Mouse (Mus musculus) MEL-GATA-1-ER (cell line): ENCODE data around the gene Sall2.
"Not testable (repeated sequence)": the region's sequence is repeated elsewhere in the genome, so short reads cannot be mapped to it uniquely, and the experiment has no call there.

ENCODE experiments used
- DNase-seq: peaks from one replicate; pipeline ENCODE4 v3.0.0-alpha.2; 2012; ENCODE audit warnings: low read depth; ENCODE audit errors: extremely low read depth

Gene Sall2

GRCm38 (mm10) chr14:52327910-52328812 is at the start of gene Sall2:
TSS of gene Sall2 (minus strand) at chr14:52328762.
- no peak for DNase-seq

- no peak for DNase-seq
These were observed 40.2 kb upstream of the Sall2 start for GRCm38 (mm10) chr14:52368741-52369140.

GRCm38 (mm10) chr14:52356308-52356707 is 27.7 kb upstream of the Sall2 start, which contains the start of gene Olfr1513:
TSS of gene Olfr1513 (minus strand) at chr14:52356408.
- DNase-seq = no peak

GRCm38 (mm10) chr14:52339512-52339852 is 10.9 kb upstream of the Sall2 start:
- DNase-seq = no peak

- DNase-seq = peak; percentile 70
These were observed 10.4 kb upstream of the Sall2 start for GRCm38 (mm10) chr14:52338751-52339511.

GRCm38 (mm10) chr14:52332171-52332570 is 3.6 kb upstream of the Sall2 start:
- no peak for DNase-seq

GRCm38 (mm10) chr14:52331069-52331750 is 2.6 kb upstream of the Sall2 start:
- DNase-seq = no peak

- DNase-seq = no peak
These were observed 1.1 kb downstream of the Sall2 start for GRCm38 (mm10) chr14:52327375-52327901.

GRCm38 (mm10) chr14:52325890-52326289 is 2.7 kb downstream of the Sall2 start:
- DNase-seq = no peak

- DNase-seq = no peak
These were observed 9.2 kb downstream of the Sall2 start for GRCm38 (mm10) chr14:52319361-52319760.

- no peak for DNase-seq
These were observed 11.9 kb downstream of the Sall2 start for GRCm38 (mm10) chr14:52316441-52317225.

- no peak for DNase-seq
These were observed 12.6 kb downstream of the Sall2 start for GRCm38 (mm10) chr14:52315792-52316440.

- DNase-seq = no peak
These were observed 13.2 kb downstream of the Sall2 start for GRCm38 (mm10) chr14:52315283-52315780.

GRCm38 (mm10) chr14:52314808-52315150 is 13.8 kb downstream of the Sall2 start:
- no peak for DNase-seq

- DNase-seq = no peak
These were observed 14.4 kb downstream of the Sall2 start for GRCm38 (mm10) chr14:52313931-52314807.

- DNase-seq = no peak
These were observed 17.7 kb downstream of the Sall2 start for GRCm38 (mm10) chr14:52310906-52311305.

- DNase-seq = not testable (repeated sequence)
These were observed 18.2 kb downstream of the Sall2 start for GRCm38 (mm10) chr14:52310343-52310742.

- DNase-seq = no peak
These were observed 22.5 kb downstream of the Sall2 start for GRCm38 (mm10) chr14:52306100-52306499.

GRCm38 (mm10) chr14:52304644-52305271 is 23.8 kb downstream of the Sall2 start, which contains the start of gene Mettl3:
TSS of gene Mettl3 (minus strand) at chr14:52305128.
- DNase-seq = peak; percentile 91
